Mouse (Mus musculus): ENCODE data around the gene Olfr785. TPM values are rescaled to one million over a fixed set of nuclear protein-coding genes. Genes with fewer than 3 reads are reported as not detected.
"Not testable (repeated sequence)": the region's sequence is repeated elsewhere in the genome, so short reads cannot be mapped to it uniquely, and the experiment has no call there.

Olfr785 gene
- not detected in 2 replicates for polyA plus RNA-seq (2015; fragmentation: Nextera tagmentation; extraction: Ambion mirVana)

GRCm38 (mm10) chr10:129405126-129405525 lies at the start of gene Olfr785:
Gene Olfr785, plus strand, starts transcription at chr10:129405426.
- no peaks in the 10 kb centered on the region for H3K27me3 ChIP-seq (replicated peaks; ENCODE audit: control insufficient read depth, insufficient read depth, low read length)
- H3K4me3 ChIP-seq (ENCODE audit: low read length), result no peak within 1 kb of the TSS
- no peak within 1 kb of the TSS for H3K9ac ChIP-seq (ENCODE audit: low read depth, low read length)
- H3K27ac ChIP-seq (ENCODE audit: low read length), result no peak within 1 kb of the TSS
- H3K4me1 ChIP-seq (ENCODE audit: control insufficient read depth, insufficient read depth, low read length), result no peaks in the 10 kb centered on the region
- no peak within 1 kb of the TSS for H3K4me2 ChIP-seq (ENCODE audit: low read depth, low read length)
- 73% methylated on average over 2 of the region's 2 CpGs for WGBS
- H3K9me3 ChIP-seq (ENCODE audit: control insufficient read depth, low read length), result no peaks in the 10 kb centered on the region
- H3K36me3 ChIP-seq (ENCODE audit: control insufficient read depth, insufficient read depth, low read length), result no peaks in the 10 kb centered on the region
- no peak for ATAC-seq

GRCm38 (mm10) chr10:129356496-129356895 lies 48.7 kb upstream of the Olfr785 start:
- not testable (repeated sequence) for ATAC-seq; H3K4me1 ChIP-seq (ENCODE audit: control insufficient read depth, insufficient read depth, low read length); H3K9ac ChIP-seq (ENCODE audit: low read depth, low read length); H3K27ac ChIP-seq (ENCODE audit: low read length); H3K4me3 ChIP-seq (ENCODE audit: low read length); H3K9me3 ChIP-seq (ENCODE audit: control insufficient read depth, low read length); H3K27me3 ChIP-seq (replicated peaks; ENCODE audit: control insufficient read depth, insufficient read depth, low read length); H3K36me3 ChIP-seq (ENCODE audit: control insufficient read depth, insufficient read depth, low read length); H3K4me2 ChIP-seq (ENCODE audit: low read depth, low read length)
- WGBS, result 84% methylated on average over 4 of the region's 4 CpGs

GRCm38 (mm10) chr10:129357307-129357706 lies 47.9 kb upstream of the Olfr785 start:
- Histone ChIP-seq H3K4me1 (ENCODE audit: control insufficient read depth, insufficient read depth, low read length) (no peaks in the 10 kb centered on the region), H3K4me2 (ENCODE audit: low read depth, low read length) (no peak overlapping the region), H3K9me3 (ENCODE audit: control insufficient read depth, low read length) (0 out of 2 replicates have a peak, but pooled peaks cover 2% of the 10 kb centered on the region), H3K36me3 (ENCODE audit: control insufficient read depth, insufficient read depth, low read length) (no peaks in the 10 kb centered on the region), H3K9ac (ENCODE audit: low read depth, low read length) (no peak overlapping the region), H3K27me3 (replicated peaks; ENCODE audit: control insufficient read depth, insufficient read depth, low read length) (no peaks in the 10 kb centered on the region), H3K27ac (ENCODE audit: low read length) (no peak overlapping the region), H3K4me3 (ENCODE audit: low read length) (no peak overlapping the region)
- 60% methylated on average over 5 of the region's 5 CpGs for WGBS
- ATAC-seq, result no peak

- not testable (repeated sequence) for H3K9me3 ChIP-seq (ENCODE audit: control insufficient read depth, low read length); ATAC-seq; H3K27me3 ChIP-seq (replicated peaks; ENCODE audit: control insufficient read depth, insufficient read depth, low read length); H3K4me1 ChIP-seq (ENCODE audit: control insufficient read depth, insufficient read depth, low read length); H3K27ac ChIP-seq (ENCODE audit: low read length); H3K4me3 ChIP-seq (ENCODE audit: low read length); H3K9ac ChIP-seq (ENCODE audit: low read depth, low read length); H3K4me2 ChIP-seq (ENCODE audit: low read depth, low read length); H3K36me3 ChIP-seq (ENCODE audit: control insufficient read depth, insufficient read depth, low read length)
- WGBS, result 86% methylated on average over 5 of the region's 5 CpGs
Measured at GRCm38 (mm10) chr10:129374051-129374450, 31.2 kb upstream of the Olfr785 start.

GRCm38 (mm10) chr10:129383783-129384182 lies 21.4 kb upstream of the Olfr785 start, which contains the start of gene Olfr784:
Gene Olfr784, plus strand, starts transcription at chr10:129384083.
- Histone ChIP-seq H3K27me3 (replicated peaks; ENCODE audit: control insufficient read depth, insufficient read depth, low read length) (no peaks in the 10 kb centered on the region), H3K9ac (ENCODE audit: low read depth, low read length) (no peak within 1 kb of the TSS), H3K4me2 (ENCODE audit: low read depth, low read length) (no peak within 1 kb of the TSS), H3K36me3 (ENCODE audit: control insufficient read depth, insufficient read depth, low read length) (no peaks in the 10 kb centered on the region), H3K4me1 (ENCODE audit: control insufficient read depth, insufficient read depth, low read length) (no peaks in the 10 kb centered on the region), H3K9me3 (ENCODE audit: control insufficient read depth, low read length) (no peaks in the 10 kb centered on the region), H3K4me3 (ENCODE audit: low read length) (no peak within 1 kb of the TSS), H3K27ac (ENCODE audit: low read length) (no peak within 1 kb of the TSS)
- no peak for ATAC-seq

GRCm38 (mm10) chr10:129400892-129401291 lies 4.3 kb upstream of the Olfr785 start:
- no peak for ATAC-seq
- H3K9me3 ChIP-seq (ENCODE audit: control insufficient read depth, low read length), result no peaks in the 10 kb centered on the region
- no peaks in the 10 kb centered on the region for H3K27me3 ChIP-seq (replicated peaks; ENCODE audit: control insufficient read depth, insufficient read depth, low read length)
- 51% methylated on average over 5 of the region's 5 CpGs for WGBS
- H3K4me3 ChIP-seq (ENCODE audit: low read length), result no peak overlapping the region
- no peaks in the 10 kb centered on the region for H3K36me3 ChIP-seq (ENCODE audit: control insufficient read depth, insufficient read depth, low read length)
- no peak overlapping the region for H3K4me2 ChIP-seq (ENCODE audit: low read depth, low read length)
- H3K9ac ChIP-seq (ENCODE audit: low read depth, low read length), result no peak overlapping the region
- no peaks in the 10 kb centered on the region for H3K4me1 ChIP-seq (ENCODE audit: control insufficient read depth, insufficient read depth, low read length)
- H3K27ac ChIP-seq (ENCODE audit: low read length), result no peak overlapping the region

GRCm38 (mm10) chr10:129427006-129427405 lies 21.8 kb downstream of the Olfr785 start, which contains the start of gene Olfr786:
Gene Olfr786, plus strand, starts transcription at chr10:129427306.
- no peak within 1 kb of the TSS for H3K4me2 ChIP-seq (ENCODE audit: low read depth, low read length)
- H3K27ac ChIP-seq (ENCODE audit: low read length), result no peak within 1 kb of the TSS
- no peaks in the 10 kb centered on the region for H3K36me3 ChIP-seq (ENCODE audit: control insufficient read depth, insufficient read depth, low read length)
- ATAC-seq, result no peak
- H3K9me3 ChIP-seq (ENCODE audit: control insufficient read depth, low read length), result no peaks in the 10 kb centered on the region
- no peaks in the 10 kb centered on the region for H3K27me3 ChIP-seq (replicated peaks; ENCODE audit: control insufficient read depth, insufficient read depth, low read length)
- H3K4me3 ChIP-seq (ENCODE audit: low read length), result no peak within 1 kb of the TSS
- H3K4me1 ChIP-seq (ENCODE audit: control insufficient read depth, insufficient read depth, low read length), result no peaks in the 10 kb centered on the region
- no peak within 1 kb of the TSS for H3K9ac ChIP-seq (ENCODE audit: low read depth, low read length)

Other genes with a start within 250 kb of the Olfr785 start
- gene Olfr771, start 240.7 kb upstream of the Olfr785 start, polyA plus RNA-seq (2015; fragmentation: Nextera tagmentation; extraction: Ambion mirVana), result not detected in 2 replicates
- not detected in 2 replicates for gene Olfr772, start 227.5 kb upstream of the Olfr785 start, polyA plus RNA-seq (2015; fragmentation: Nextera tagmentation; extraction: Ambion mirVana)
- gene Olfr773, start 218.0 kb upstream of the Olfr785 start, polyA plus RNA-seq (2015; fragmentation: Nextera tagmentation; extraction: Ambion mirVana), result not detected in 2 replicates
- not detected in 2 replicates for gene Olfr774, start 169.2 kb upstream of the Olfr785 start, polyA plus RNA-seq (2015; fragmentation: Nextera tagmentation; extraction: Ambion mirVana)
- not detected in 2 replicates for gene Olfr775, start 157.0 kb upstream of the Olfr785 start, polyA plus RNA-seq (2015; fragmentation: Nextera tagmentation; extraction: Ambion mirVana)
- gene Olfr776, start 146.3 kb upstream of the Olfr785 start, polyA plus RNA-seq (2015; fragmentation: Nextera tagmentation; extraction: Ambion mirVana), result not detected in 2 replicates
- gene Olfr777, start 133.9 kb upstream of the Olfr785 start, polyA plus RNA-seq (2015; fragmentation: Nextera tagmentation; extraction: Ambion mirVana), result not detected in 2 replicates
- not detected in 2 replicates for gene Olfr780, start 87.3 kb upstream of the Olfr785 start, polyA plus RNA-seq (2015; fragmentation: Nextera tagmentation; extraction: Ambion mirVana)
- gene Olfr781, start 76.6 kb upstream of the Olfr785 start, polyA plus RNA-seq (2015; fragmentation: Nextera tagmentation; extraction: Ambion mirVana), result not detected in 2 replicates
- not detected in 2 replicates for gene Olfr782, start 56.6 kb upstream of the Olfr785 start, polyA plus RNA-seq (2015; fragmentation: Nextera tagmentation; extraction: Ambion mirVana)
- 0.06 TPM in 1 of 2 replicates, not detected in the other for gene Olfr784, start 21.3 kb upstream of the Olfr785 start, polyA plus RNA-seq (2015; fragmentation: Nextera tagmentation; extraction: Ambion mirVana)
- not detected in 2 replicates for gene Olfr786, start 21.9 kb downstream of the Olfr785 start, polyA plus RNA-seq (2015; fragmentation: Nextera tagmentation; extraction: Ambion mirVana)
- not detected in 2 replicates for gene Olfr787, start 56.4 kb downstream of the Olfr785 start, polyA plus RNA-seq (2015; fragmentation: Nextera tagmentation; extraction: Ambion mirVana)
- gene Olfr788, start 65.6 kb downstream of the Olfr785 start, polyA plus RNA-seq (2015; fragmentation: Nextera tagmentation; extraction: Ambion mirVana), result not detected in 2 replicates
- not detected in 2 replicates for gene Olfr789, start 79.3 kb downstream of the Olfr785 start, polyA plus RNA-seq (2015; fragmentation: Nextera tagmentation; extraction: Ambion mirVana)
- not detected in 2 replicates for gene Olfr790, start 93.1 kb downstream of the Olfr785 start, polyA plus RNA-seq (2015; fragmentation: Nextera tagmentation; extraction: Ambion mirVana)
- not detected in 2 replicates for gene Olfr791, start 116.4 kb downstream of the Olfr785 start, polyA plus RNA-seq (2015; fragmentation: Nextera tagmentation; extraction: Ambion mirVana)
- gene Olfr792, start 133.7 kb downstream of the Olfr785 start, polyA plus RNA-seq (2015; fragmentation: Nextera tagmentation; extraction: Ambion mirVana), result not detected in 2 replicates
- gene Olfr794, start 162.2 kb downstream of the Olfr785 start, polyA plus RNA-seq (2015; fragmentation: Nextera tagmentation; extraction: Ambion mirVana), result not detected in 2 replicates
- not detected in 2 replicates for gene Olfr796, start 207.1 kb downstream of the Olfr785 start, polyA plus RNA-seq (2015; fragmentation: Nextera tagmentation; extraction: Ambion mirVana)
- not detected in 2 replicates for gene Olfr798, start 222.5 kb downstream of the Olfr785 start, polyA plus RNA-seq (2015; fragmentation: Nextera tagmentation; extraction: Ambion mirVana)
- gene Olfr799, start 232.1 kb downstream of the Olfr785 start, polyA plus RNA-seq (2015; fragmentation: Nextera tagmentation; extraction: Ambion mirVana), result not detected in 2 replicates